Mouse (Mus musculus) C2C12 (cell line): ENCODE results near the gene Ankrd17.

Experiments used
- CEBPB ChIP-seq: IDR thresholded peaks from one replicate; pipeline ENCODE4 v1.6.1; 2011; ENCODE audit warnings: low read depth, mild to moderate bottlenecking, control low read depth, moderate library complexity
- CTCF ChIP-seq: IDR thresholded peaks from one replicate; pipeline ENCODE4 v1.5.1; 2011; ENCODE audit not compliant: control insufficient read depth, insufficient read depth, insufficient read length
- FOSL1 ChIP-seq: IDR thresholded peaks from one replicate; pipeline ENCODE4 v1.8.0; 2011; ENCODE audit warnings: mild to moderate bottlenecking, low read length; ENCODE audit not compliant: poor library complexity, insufficient read depth, severe bottlenecking
- MAX ChIP-seq: IDR thresholded peaks from one replicate; pipeline ENCODE4 v1.6.1; 2011; ENCODE audit warnings: mild to moderate bottlenecking, control low read depth
- MYOD1 ChIP-seq: IDR thresholded peaks from one replicate; pipeline ENCODE4 v1.6.1; 2011; ENCODE audit warnings: low read depth; ENCODE audit not compliant: control insufficient read depth, insufficient read length
- MYOG ChIP-seq: IDR thresholded peaks from one replicate; pipeline ENCODE4 v1.6.1; 2011; ENCODE audit not compliant: control insufficient read depth, insufficient read length; ENCODE audit errors: extremely low read depth
- USF1 ChIP-seq: IDR thresholded peaks from one replicate; pipeline ENCODE4 v1.6.1; 2011; ENCODE audit warnings: low read depth, mild to moderate bottlenecking, control low read depth, moderate library complexity

- no peak for TF ChIP-seq CTCF
- no peak for TF ChIP-seq MAX
- TF ChIP-seq FOSL1: no peak
- no peak for TF ChIP-seq USF1
- no peak for TF ChIP-seq MYOG
- TF ChIP-seq MYOD1: no peak
- no peak for TF ChIP-seq CEBPB
These were observed 15.1 kb upstream of the Ankrd17 start for GRCm38 (mm10) chr5:90381458-90381857.
